Comparison of ENCODE assay signal across 10 mouse cellular contexts in genomic region chr1:89463138-89463537, GRCm38 (mm10). TPM values are rescaled to one million over a fixed set of nuclear protein-coding genes. Genes with fewer than 3 reads are reported as not detected.
DNase-seq lines count a peak whose midpoint lies in the region; ATAC-seq and TF ChIP-seq lines count a peak whose summit lies in the region.
"Had no signal": no experiment of that assay in that cellular context is flagged by ENCODE, and none has a peak within 500 bp of the region (broad histone marks: within the 10 kb centered on the region; RNA-seq: fewer than 3 reads in every experiment).

No protein-coding gene starts in this region.

- 0 out of 2 replicates have a peak, but pooled peaks cover 3% of the 10 kb centered on the region for H3K36me3 ChIP-seq in lung, embryonic 14.5 days (ENCODE audit: insufficient read depth)
- no peaks in the 10 kb centered on the region for H3K36me3 ChIP-seq in forebrain, postnatal 0 days (ENCODE audit: insufficient read depth)
- no peaks in the 10 kb centered on the region for H3K36me3 ChIP-seq in forebrain, embryonic 11.5 days (ENCODE audit: control insufficient read depth, insufficient read depth, low read length)

- TF ChIP-seq CTCF in embryonic fibroblast, embryonic 13.5 days (IDR thresholded peaks at IDR 0.05; ENCODE audit: borderline replicate concordance, insufficient read depth, low read length): no peak
- TF ChIP-seq CTCF in lung, embryonic 14.5 days (IDR thresholded peaks at IDR 0.05; ENCODE audit: low read depth): no peak; the same call in 1 of the 2 replicates
- no peak for TF ChIP-seq CTCF in forebrain, postnatal 0 days (IDR thresholded peaks at IDR 0.05; ENCODE audit: low read depth)

- peak overlapping the region; percentile 24; the same call in 1 of the 2 replicates for H3K27ac ChIP-seq in embryonic fibroblast, embryonic 13.5 days (ENCODE audit: insufficient read depth, low read length)
- H3K27ac ChIP-seq in lung, embryonic 14.5 days (ENCODE audit: low read depth): 0 out of 2 replicates have a peak overlapping the region, but pooled peaks have one; percentile 18
- no peak overlapping the region for H3K27ac ChIP-seq in forebrain, postnatal 0 days (ENCODE audit: low read depth, low read length)
- no peak overlapping the region for H3K27ac ChIP-seq in forebrain, embryonic 11.5 days (ENCODE audit: low read depth, low read length)
- H3K27ac ChIP-seq: forebrain, embryonic 12.5 days had no signal

- 18% methylated on average over 8 of the region's 8 CpGs for WGBS in lung, embryonic 14.5 days
- 56% methylated on average over 8 of the region's 8 CpGs for WGBS in forebrain, postnatal 0 days
- WGBS in forebrain, embryonic 11.5 days: 59% methylated on average over 8 of the region's 8 CpGs

- peaks cover 6% of the 10 kb centered on the region; the same call in 1 of the 2 replicates for H3K9me3 ChIP-seq in lung, embryonic 14.5 days (ENCODE audit: low read depth, low read length)
- no peaks in the 10 kb centered on the region for H3K9me3 ChIP-seq in forebrain, postnatal 0 days (ENCODE audit: low read length)
- H3K9me3 ChIP-seq in forebrain, embryonic 11.5 days (ENCODE audit: control insufficient read depth, low read length): peaks cover 6% of the 10 kb centered on the region

- no peak for ATAC-seq in lung, embryonic 14.5 days (ENCODE audit: insufficient read depth)
- ATAC-seq in forebrain, postnatal 0 days: no peak
- ATAC-seq in forebrain, embryonic 11.5 days (replicated peaks; ENCODE audit: low FRiP score): no peak

- H3K4me3 ChIP-seq in embryonic fibroblast, embryonic 13.5 days (ENCODE audit: insufficient read depth, low read length): no peak overlapping the region
- no peak overlapping the region for H3K4me3 ChIP-seq in lung, embryonic 14.5 days (ENCODE audit: low read depth, low read length)
- no peak overlapping the region for H3K4me3 ChIP-seq in forebrain, postnatal 0 days (ENCODE audit: low read depth, low read length)
- no peak overlapping the region for H3K4me3 ChIP-seq in forebrain, embryonic 11.5 days (ENCODE audit: low read depth, low read length)
- H3K4me3 ChIP-seq: forebrain, embryonic 12.5 days had no signal

- peak overlapping the region; percentile 45 for H3K4me2 ChIP-seq in lung, embryonic 14.5 days
- no peak overlapping the region for H3K4me2 ChIP-seq in forebrain, postnatal 0 days (ENCODE audit: low read depth)
- H3K4me2 ChIP-seq in forebrain, embryonic 11.5 days (ENCODE audit: low read depth, low read length, severe bottlenecking): no peak overlapping the region
- H3K4me2 ChIP-seq: forebrain, embryonic 12.5 days had no signal

- no peaks in the 10 kb centered on the region for H3K27me3 ChIP-seq in lung, embryonic 14.5 days (ENCODE audit: insufficient read depth, low read length)
- H3K27me3 ChIP-seq in forebrain, postnatal 0 days (ENCODE audit: insufficient read depth, low read length): no peaks in the 10 kb centered on the region
- no peaks in the 10 kb centered on the region for H3K27me3 ChIP-seq in forebrain, embryonic 11.5 days (ENCODE audit: control insufficient read depth, insufficient read depth, low read length)
- H3K27me3 ChIP-seq: forebrain, embryonic 12.5 days had no signal

- no peak for TF ChIP-seq POLR2A in embryonic fibroblast, embryonic 13.5 days (IDR thresholded peaks at IDR 0.05; ENCODE audit: low read depth, low read length)

- intact Hi-C loops in gastrocnemius, postnatal 14 days (cut with DNase I; ENCODE audit: low total_unique reads): no loop called here

- peak; percentile 25 for DNase-seq in gastrocnemius, postnatal 14 days
- no peak for DNase-seq in gastrocnemius, adult 8-10 months (ENCODE audit: low spot score in 2 of 2)
- DNase-seq in 416B (ENCODE audit: low read depth): peak; percentile 83
- peak; percentile 79 for DNase-seq in lung, embryonic 14.5 days
- DNase-seq in testis, postnatal 14 days (ENCODE audit: low spot score): no peak
- no peak for DNase-seq in forebrain, postnatal 0 days
- DNase-seq in forebrain, embryonic 11.5 days (ENCODE audit: low spot score): no peak
- DNase-seq: right cerebral cortex, postnatal 14 days had no signal

- H3K4me1 ChIP-seq in embryonic fibroblast, embryonic 13.5 days (ENCODE audit: control insufficient read depth, insufficient read depth, low read length): peaks cover 4% of the 10 kb centered on the region; the same call in 1 of the 2 replicates
- peaks cover 35% of the 10 kb centered on the region for H3K4me1 ChIP-seq in lung, embryonic 14.5 days (ENCODE audit: insufficient read depth)
- H3K4me1 ChIP-seq in forebrain, postnatal 0 days (ENCODE audit: insufficient read depth): peaks cover 13% of the 10 kb centered on the region
- H3K4me1 ChIP-seq in forebrain, embryonic 11.5 days (replicated peaks; ENCODE audit: control insufficient read depth, insufficient read depth, low read length): peaks cover 29% of the 10 kb centered on the region

- H3K9ac ChIP-seq in lung, embryonic 14.5 days: no peak overlapping the region
- no peak overlapping the region for H3K9ac ChIP-seq in forebrain, postnatal 0 days
- no peak overlapping the region for H3K9ac ChIP-seq in forebrain, embryonic 11.5 days (ENCODE audit: low read length)
- H3K9ac ChIP-seq: forebrain, embryonic 12.5 days had no signal

RNA-seq across cellular contexts. Expression of gene Agap1, which starts 8.5 kb away (rescaled TPM):
- total RNA-seq in gastrocnemius, postnatal 14 days (2021): 10 to 100 TPM; 28.3 to 32.3 TPM
- 10 to 100 TPM; 16.7 to 21.6 (median 20.1) TPM for total RNA-seq in gastrocnemius, adult 8-10 months (2022)
- 21.4 and 32.1 TPM in 2 replicates for polyA plus RNA-seq in embryonic fibroblast, embryonic 13.5 days (2011; ENCODE audit: insufficient read length, low read depth, missing spikeins)
- 18.2 and 21.3 TPM in 2 replicates for polyA plus RNA-seq in lung, embryonic 14.5 days (2014; fragmentation: Nextera tagmentation; extraction: Ambion mirVana)
- total RNA-seq in forebrain, postnatal 0 days (2014; rRNA removed): 108 and 123 TPM in 2 replicates
- 23.2 and 40.1 TPM in 2 replicates for polyA plus RNA-seq in forebrain, postnatal 0 days (2015; fragmentation: Nextera tagmentation; extraction: Ambion mirVana)
- 35.2 and 36.1 TPM in 2 replicates for polyA plus RNA-seq in forebrain, embryonic 11.5 days (2014; fragmentation: Nextera tagmentation; extraction: Ambion mirVana)

Comparison
In these comparisons a context has a peak if more than half of its experiments do, and no peak if none do; other contexts are left out.
1. DNase-seq: peak in gastrocnemius, postnatal 14 days (single experiment), 416B (single experiment) and lung, embryonic 14.5 days (single experiment); none in gastrocnemius, adult 8-10 months (0 of 2), testis, postnatal 14 days (single experiment), forebrain, postnatal 0 days (single experiment) and forebrain, embryonic 11.5 days (single experiment).
2. H3K27ac ChIP-seq: peak in embryonic fibroblast, embryonic 13.5 days (single experiment) and lung, embryonic 14.5 days (single experiment); none in forebrain, postnatal 0 days (single experiment) and forebrain, embryonic 11.5 days (single experiment).